Mouse (Mus musculus) adrenal gland (tissue): ENCODE results near the gene Gm42957.
"Not testable (repeated sequence)": the region's sequence is repeated elsewhere in the genome, so short reads cannot be mapped to it uniquely, and the experiment has no call there.

Source experiments
- intact Hi-C: fragments of 180-260 bp; cut with DNase I; formaldehyde crosslinking; loops from one replicate; pipeline ENCODE4 v1.15.1; 2025

The Gm42957 gene

DNA sequence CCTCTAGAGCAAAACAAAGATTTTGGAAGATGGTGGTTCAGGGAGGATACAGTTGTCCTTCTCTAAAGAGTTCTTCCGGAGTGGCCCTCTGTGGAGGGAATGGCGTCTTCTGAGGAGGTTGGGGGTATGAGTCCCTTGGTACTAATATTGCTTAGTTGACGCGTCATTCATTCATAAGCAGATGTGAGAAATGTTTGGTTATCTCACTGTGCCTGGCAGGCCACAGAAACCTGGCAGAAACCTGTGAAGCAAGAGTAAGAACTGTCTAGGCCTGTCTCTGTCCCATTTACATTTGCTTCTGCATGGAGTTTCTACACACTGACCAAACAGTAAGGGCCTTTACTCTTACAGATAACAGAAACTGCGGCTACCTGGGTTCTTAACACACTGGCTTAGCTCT is 36.2 kb downstream of the Gm42957 start:
- intact Hi-C loops, result no loop called here

- intact Hi-C loops, result no loop called here
Observed at GRCm38 (mm10) chr3:96673514-96673913, 38.2 kb downstream of the Gm42957 start.

- intact Hi-C loops, result no loop called here
Observed at GRCm38 (mm10) chr3:96674442-96674841, 39.2 kb downstream of the Gm42957 start.

- intact Hi-C loops, result no loop called here
Observed at GRCm38 (mm10) chr3:96675171-96675570, 39.9 kb downstream of the Gm42957 start.

DNA sequence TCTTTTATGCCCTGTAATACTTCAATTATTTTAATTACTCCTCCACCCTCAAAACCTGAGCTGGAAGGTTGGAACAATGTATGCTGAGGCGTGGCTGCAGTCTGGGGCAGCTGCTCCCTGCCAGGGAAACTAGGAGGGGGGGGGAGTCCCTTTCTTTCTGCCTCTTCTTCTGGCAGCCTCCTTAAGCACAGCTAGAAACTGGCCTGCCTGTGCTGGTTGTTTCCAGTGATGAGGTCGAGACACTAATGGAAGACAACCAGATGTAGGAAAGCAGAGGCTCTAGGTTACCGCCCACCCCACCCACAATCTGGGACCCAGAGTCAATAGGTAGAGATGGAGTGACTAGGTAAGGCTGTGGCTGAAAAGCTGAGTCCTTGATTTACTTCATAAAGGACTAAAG is 40.4 kb downstream of the Gm42957 start:
- intact Hi-C loops, result no loop called here

DNA sequence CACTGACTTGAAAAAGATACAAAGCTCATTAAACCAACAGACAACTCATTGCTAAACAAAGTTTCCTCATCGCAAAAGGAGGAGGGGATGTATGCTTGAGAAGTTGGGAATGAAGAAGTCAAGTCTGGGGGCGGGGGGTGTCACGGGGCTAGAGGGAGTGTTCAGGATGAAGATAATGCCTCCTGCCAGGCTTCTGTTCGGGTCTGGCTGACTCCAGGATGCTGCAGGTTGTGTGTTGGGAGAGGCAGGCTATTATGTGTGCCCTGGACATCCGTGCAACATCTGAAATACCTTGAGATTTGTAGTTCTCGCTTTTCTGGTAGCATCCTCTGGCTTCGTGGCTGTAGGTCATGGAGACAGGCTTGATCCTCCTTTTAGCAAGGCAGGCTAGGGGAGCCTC is 43.2 kb downstream of the Gm42957 start:
- intact Hi-C loops, result no loop called here

DNA sequence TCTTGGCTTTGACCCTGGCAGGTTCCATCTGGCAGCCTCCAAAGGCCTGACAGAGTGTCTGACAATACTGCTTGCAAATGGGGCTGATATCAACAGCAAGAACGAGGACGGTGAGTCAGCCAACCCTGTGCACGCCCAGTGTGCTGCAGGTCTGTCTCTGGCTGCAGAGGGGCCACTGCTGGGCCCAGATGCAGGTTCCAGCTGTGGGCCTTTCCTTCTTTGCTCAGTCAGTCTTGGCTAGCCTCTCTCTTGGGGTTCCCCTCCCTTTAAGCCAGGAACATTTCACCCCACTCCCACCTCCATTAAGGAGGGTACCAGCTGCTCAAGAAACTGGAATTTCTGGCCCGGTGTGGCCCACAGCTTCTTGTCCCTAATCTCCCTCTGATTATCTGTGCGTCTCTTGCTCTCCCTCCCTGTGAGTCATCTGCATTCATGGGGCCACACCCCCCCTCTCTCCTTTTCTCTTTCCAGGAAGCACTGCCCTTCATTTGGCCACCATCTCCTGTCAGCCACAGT is 43.9 kb downstream of the Gm42957 start:
- intact Hi-C loops, result no loop called here

DNA sequence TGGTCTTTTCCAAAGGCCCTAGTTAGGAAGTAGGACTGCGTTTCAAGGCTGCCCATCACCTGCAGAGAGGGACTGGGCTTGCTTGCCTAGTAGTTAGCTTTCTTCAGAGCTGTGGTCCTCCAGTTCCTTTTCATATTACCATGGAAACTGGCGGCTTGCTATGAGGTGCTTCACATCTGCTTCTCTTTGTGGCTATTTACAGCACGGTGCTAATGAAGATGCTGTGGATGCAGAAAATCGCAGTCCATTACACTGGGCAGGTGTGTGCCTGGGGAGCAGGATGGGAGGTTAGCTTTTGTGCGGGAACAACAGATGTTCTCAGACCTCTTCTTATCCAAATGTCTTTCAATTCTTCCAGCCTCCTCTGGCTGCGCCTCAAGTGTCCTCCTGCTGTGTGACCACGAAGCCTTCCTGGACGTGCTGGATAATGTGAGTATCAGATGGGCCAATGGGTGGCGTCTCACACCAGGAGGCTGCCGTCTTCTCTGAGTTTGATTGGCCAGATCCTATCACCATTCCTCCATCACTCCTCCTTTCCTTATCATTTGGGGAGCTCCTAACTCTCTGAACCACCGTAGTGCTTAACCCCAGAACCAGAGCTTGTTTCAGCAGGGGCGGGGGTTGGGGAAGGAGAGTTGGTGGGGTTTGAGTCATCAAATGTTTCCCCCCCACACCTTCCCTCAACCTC is 45.1 kb downstream of the Gm42957 start:
- intact Hi-C loops, result no loop called here

- intact Hi-C loops, result no loop called here
Observed at GRCm38 (mm10) chr3:96683496-96683895, 48.2 kb downstream of the Gm42957 start.

DNA sequence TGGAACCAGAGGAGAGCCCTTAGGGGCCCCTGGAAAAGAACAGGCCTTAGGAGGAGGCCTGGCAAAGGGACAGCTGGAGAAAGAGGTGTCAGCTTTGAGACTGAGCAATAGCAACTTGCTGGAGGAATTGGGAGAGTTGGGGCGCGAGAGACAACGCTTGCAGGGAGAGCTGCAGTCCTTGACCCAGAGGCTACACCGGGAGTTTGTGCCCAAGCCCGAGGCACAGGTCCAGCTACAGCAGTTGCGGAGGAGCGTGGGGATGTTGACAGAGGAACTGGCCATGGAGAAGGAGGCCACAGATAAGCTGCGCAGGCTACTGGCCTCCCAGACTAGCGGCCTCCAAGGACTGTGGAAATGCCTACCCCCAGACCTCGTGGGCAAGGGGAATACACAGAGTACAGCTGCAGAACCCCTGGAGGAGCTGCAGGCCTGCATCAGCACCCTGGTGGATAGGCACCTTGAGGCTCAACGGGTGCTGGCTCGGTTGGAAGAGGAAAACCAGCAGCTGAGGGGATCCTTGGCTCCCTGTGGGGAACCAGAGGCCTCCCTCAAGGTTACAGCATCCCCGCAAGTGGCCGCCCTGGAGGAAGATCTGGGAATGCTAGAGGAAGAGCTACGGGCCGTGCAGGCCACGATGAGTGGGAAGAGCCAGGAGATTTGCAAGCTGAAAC is 49.0 kb downstream of the Gm42957 start:
- intact Hi-C loops, result no loop called here

DNA sequence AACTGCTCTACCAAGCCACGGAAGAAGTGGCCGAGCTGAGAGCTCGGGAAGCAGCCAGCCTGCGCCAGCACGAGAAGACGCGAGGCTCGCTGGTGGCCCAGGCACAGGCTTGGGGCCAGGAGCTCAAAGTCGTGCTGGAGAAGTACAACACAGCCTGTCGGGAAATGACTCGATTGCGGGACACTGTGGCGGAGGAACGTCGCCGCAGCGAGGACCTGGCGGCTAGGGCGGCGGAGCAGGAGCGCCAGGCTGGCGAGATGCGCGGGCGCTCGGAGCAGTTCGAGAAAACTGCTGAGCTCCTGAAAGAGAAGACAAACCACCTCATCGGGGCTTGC is 49.5 kb downstream of the Gm42957 start:
- intact Hi-C loops, result no loop called here

GRCm38 (mm10) chr3:96686057-96686456 is 50.8 kb downstream of the Gm42957 start:
- intact Hi-C loops, result not testable (repeated sequence)

- intact Hi-C loops, result no loop called here
Observed at GRCm38 (mm10) chr3:96688854-96689253, 53.6 kb downstream of the Gm42957 start.

- intact Hi-C loops, result no loop called here
Observed at GRCm38 (mm10) chr3:96690298-96690697, 55.0 kb downstream of the Gm42957 start.

DNA sequence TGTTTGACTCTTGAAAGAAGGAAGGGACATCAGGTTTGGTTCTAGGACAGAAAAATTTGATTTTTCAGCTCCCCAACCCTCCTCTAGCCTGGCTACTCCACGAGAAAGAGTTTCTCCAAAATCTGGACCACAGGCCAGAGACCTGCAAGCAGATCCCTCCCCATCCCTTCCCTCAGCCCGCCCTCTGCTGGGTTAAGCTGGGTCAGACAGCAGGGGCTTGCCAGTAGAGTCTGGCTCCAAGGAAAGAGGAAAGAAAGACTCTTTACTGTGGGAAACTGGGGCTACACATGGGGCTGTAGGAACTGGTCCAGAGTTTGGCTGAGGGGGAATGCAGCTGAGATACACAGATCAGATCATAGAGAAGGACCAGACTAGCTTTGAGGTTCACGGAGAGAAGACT is 57.2 kb downstream of the Gm42957 start:
- intact Hi-C loops, result no loop called here

DNA sequence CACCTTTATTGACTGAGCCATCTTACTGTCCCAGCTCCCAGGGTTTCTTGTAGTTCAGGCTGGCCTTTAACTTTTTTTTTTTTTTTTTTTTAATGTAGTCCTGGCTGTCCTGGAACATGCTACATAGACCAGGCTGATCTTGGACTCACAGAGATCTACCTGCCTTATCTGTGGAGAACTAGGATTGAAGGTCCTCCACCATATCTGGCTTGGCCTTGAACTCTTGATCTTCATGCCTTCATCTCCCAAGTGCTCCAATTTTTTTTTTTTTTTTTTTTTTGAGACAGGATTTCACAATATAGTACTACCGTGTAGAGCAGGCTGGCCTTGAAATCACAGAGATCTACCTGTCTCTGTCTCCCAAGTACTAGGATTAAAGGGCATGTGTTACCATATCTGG is 58.3 kb downstream of the Gm42957 start:
- intact Hi-C loops, result no loop called here

- intact Hi-C loops, result no loop called here
Observed at GRCm38 (mm10) chr3:96696198-96696765, 61.0 kb downstream of the Gm42957 start, which contains the start of gene Pias3. Gene Pias3 (plus strand): TSS chr3:96696384.

- intact Hi-C loops, result no loop called here
Observed at GRCm38 (mm10) chr3:96696766-96697732, 61.8 kb downstream of the Gm42957 start.

DNA sequence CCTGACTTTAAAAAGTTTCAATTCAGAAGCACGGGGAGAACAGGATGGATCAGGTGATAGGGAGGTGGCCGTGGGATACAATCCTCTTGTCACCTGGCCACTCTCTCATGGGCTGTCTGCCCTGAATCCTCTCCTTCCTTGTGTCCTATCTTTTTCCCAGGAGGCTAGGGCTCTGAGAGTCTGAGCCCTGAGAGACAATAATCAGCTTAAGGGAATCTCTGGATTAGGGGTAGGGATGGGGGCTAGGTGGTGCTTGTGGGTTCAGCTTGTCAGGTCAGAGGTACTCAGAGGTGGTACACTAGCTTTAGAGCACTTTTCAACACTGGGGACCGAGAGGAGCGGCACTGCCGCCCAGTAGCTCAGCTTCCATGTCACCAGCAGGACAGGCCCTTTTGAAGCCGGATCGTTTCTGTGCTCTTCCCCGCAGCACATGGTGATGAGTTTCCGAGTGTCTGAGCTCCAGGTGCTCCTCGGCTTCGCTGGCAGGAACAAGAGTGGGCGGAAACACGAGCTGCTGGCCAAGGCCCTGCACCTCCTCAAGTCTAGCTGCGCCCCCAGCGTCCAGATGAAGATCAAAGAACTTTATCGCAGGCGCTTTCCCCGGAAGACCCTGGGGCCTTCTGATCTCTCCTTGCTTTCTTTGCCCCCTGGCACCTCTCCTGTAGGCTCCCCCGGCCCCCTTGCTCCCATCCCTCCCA is 63.9 kb downstream of the Gm42957 start:
- intact Hi-C loops, result no loop called here

DNA sequence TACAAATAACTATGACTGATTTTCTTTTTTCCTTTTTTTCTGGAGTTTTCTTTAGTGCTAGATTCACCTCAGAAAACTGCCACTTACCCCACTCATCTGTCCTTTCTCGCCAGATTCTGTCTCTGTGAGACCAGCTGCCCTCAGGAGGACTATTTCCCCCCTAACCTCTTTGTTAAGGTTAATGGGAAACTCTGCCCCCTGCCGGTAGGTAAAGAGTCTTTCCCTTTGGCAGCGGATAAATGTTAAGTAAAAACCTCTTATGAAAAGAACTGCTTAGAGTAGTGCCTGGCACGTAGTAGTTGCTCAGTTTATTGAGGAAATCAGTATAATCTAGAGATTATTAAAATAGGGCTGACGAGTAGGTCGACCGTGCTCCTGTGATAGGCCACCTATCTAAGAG is 65.1 kb downstream of the Gm42957 start:
- intact Hi-C loops, result loop anchor here (10.0 kb wide), 2 partner anchors 56 to 156 kb away; partner anchors contain the start of gene Itga10

- intact Hi-C loops, result loop anchor here (10.0 kb wide), 2 partner anchors 56 to 156 kb away; partner anchors contain the start of gene Itga10
Observed at GRCm38 (mm10) chr3:96701003-96701402, 65.7 kb downstream of the Gm42957 start.
